Mouse (Mus musculus) ES-E14 (cell line): ENCODE measurements around the gene Mycbpap. TPM values are rescaled to one million over a fixed set of nuclear protein-coding genes. Genes with fewer than 3 reads are reported as not detected.

Experiments used
- DNase-seq: peaks from one replicate; pipeline ENCODE4 v3.0.0-alpha.2; 2013; ENCODE audit warnings: low read depth, low spot score
- H3K27ac ChIP-seq: 2 replicates; pipeline ENCODE4 v1.5.1; 2012; ENCODE audit warnings: low read depth, mild to moderate bottlenecking, low read length, moderate library complexity, mixed read lengths; ENCODE audit not compliant: poor library complexity, insufficient read depth, severe bottlenecking
- H3K36me3 ChIP-seq: 2 replicates; pipeline ENCODE4 v1.6.1; 2012; ENCODE audit warnings: mild to moderate bottlenecking, low read length, moderate library complexity, mixed read lengths; ENCODE audit not compliant: control insufficient read depth, poor library complexity, insufficient read depth, severe bottlenecking
- H3K4me1 ChIP-seq, 2 experiments: fragments of 150-350 bp in 1 of 2; sonication (generic) in 1 of 2; 2 replicates each; pipeline ENCODE4 v1.6.1; 2012; ENCODE audit warnings: low read length in 2 of 2, mild to moderate bottlenecking in 1 of 2, mixed read lengths in 1 of 2; ENCODE audit not compliant: control insufficient read depth in 2 of 2, insufficient read depth in 2 of 2, poor library complexity in 1 of 2
- H3K4me3 ChIP-seq, 2 experiments: fragments of 150-350 bp in 1 of 2; sonication (generic) in 1 of 2; 2 replicates each; pipeline ENCODE4 v1.5.1; 2012; ENCODE audit warnings: low read length in 2 of 2, low read depth in 1 of 2, mild to moderate bottlenecking in 1 of 2, mixed read lengths in 1 of 2; ENCODE audit not compliant: insufficient read depth in 1 of 2, poor library complexity in 1 of 2, severe bottlenecking in 1 of 2
- H3K9ac ChIP-seq: 2 replicates; pipeline ENCODE4 v1.6.1; 2012; ENCODE audit warnings: low read depth, mild to moderate bottlenecking, low read length, mixed read lengths; ENCODE audit not compliant: poor library complexity, insufficient read depth, severe bottlenecking
- H3K9me3 ChIP-seq: fragments of 150-350 bp; sonication (generic); 2 replicates; pipeline ENCODE4 v1.6.1; 2012; ENCODE audit warnings: low read depth, mild to moderate bottlenecking, low read length; ENCODE audit not compliant: control insufficient read depth, insufficient read depth
- CHD2 ChIP-seq: IDR thresholded peaks from 2 replicates; pipeline ENCODE4 v1.6.1; 2014; ENCODE audit warnings: mild to moderate bottlenecking, low read depth, low read length, inconsistent platforms
- HCFC1 ChIP-seq: IDR thresholded peaks from 2 replicates; pipeline ENCODE4 v1.6.1; 2012; ENCODE audit warnings: low read length, inconsistent platforms, borderline replicate concordance; ENCODE audit not compliant: insufficient read depth
- MAFK ChIP-seq: IDR thresholded peaks from 2 replicates; pipeline ENCODE4 v1.6.1; 2014; ENCODE audit warnings: mild to moderate bottlenecking, low read depth, low read length, inconsistent platforms; ENCODE audit not compliant: insufficient read depth
- ZC3H11A ChIP-seq: IDR thresholded peaks from 2 replicates; pipeline ENCODE4 v1.6.1; 2012; ENCODE audit warnings: low read depth, mild to moderate bottlenecking, inconsistent platforms, low read length, borderline replicate concordance
- ZNF384 ChIP-seq: IDR thresholded peaks from 2 replicates; pipeline ENCODE4 v1.6.1; 2012; ENCODE audit warnings: low read depth, low read length, inconsistent platforms
- in situ Hi-C, 2 experiments: fragments of 600-800 bp; cut with MboI; formaldehyde crosslinking; loops; one replicate each; pipeline ENCODE4 v1.15.1; 2025; ENCODE audit warnings: low sequenced_read_pairs in 2 of 2, inconsistent platforms in 1 of 2; ENCODE audit not compliant: unreplicated experiment in 2 of 2
- total RNA-seq: library from RNA; depleted of rRNA; stranded (reverse); fragments of 300-350 nt; gene quantifications from 2 replicates; pipeline ENCODE4 v1.2.3, GENCODE M21; 2012

Mycbpap gene
- total RNA-seq, 1 experiment: 0.45 TPM

- Histone ChIP-seq H3K4me1 (peaks cover 0 to 2% of the 10 kb centered on the region in 2 experiments; a peak in 1 of 4 replicates), H3K9ac (no peak overlapping the region), H3K27ac (no peak overlapping the region), H3K9me3 (no peaks in the 10 kb centered on the region), H3K4me3 (no peak overlapping the region), H3K36me3 (no peaks in the 10 kb centered on the region)
- TF ChIP-seq ZNF384 (peak; percentile 93), ZC3H11A (no peak), MAFK (no peak)
- in situ Hi-C loops: no loop called here
- no peak for DNase-seq
Observed at GRCm38 (mm10) chr11:94526171-94526879, 4.8 kb upstream of the Mycbpap start.

- H3K9ac ChIP-seq: no peak overlapping the region
- TF ChIP-seq HCFC1: no peak
- TF ChIP-seq ZC3H11A: no peak
- no peak for TF ChIP-seq MAFK
- TF ChIP-seq ZNF384: no peak
- TF ChIP-seq CHD2: no peak
- DNase-seq: no peak
- no peaks in the 10 kb centered on the region for H3K4me1 ChIP-seq
- H3K27ac ChIP-seq: no peak overlapping the region
- in situ Hi-C loops: no loop called here
- H3K9me3 ChIP-seq: no peaks in the 10 kb centered on the region
- no peak overlapping the region for H3K4me3 ChIP-seq
- H3K36me3 ChIP-seq: no peaks in the 10 kb centered on the region
Observed at GRCm38 (mm10) chr11:94513452-94513851, 8.1 kb downstream of the Mycbpap start.

DNA sequence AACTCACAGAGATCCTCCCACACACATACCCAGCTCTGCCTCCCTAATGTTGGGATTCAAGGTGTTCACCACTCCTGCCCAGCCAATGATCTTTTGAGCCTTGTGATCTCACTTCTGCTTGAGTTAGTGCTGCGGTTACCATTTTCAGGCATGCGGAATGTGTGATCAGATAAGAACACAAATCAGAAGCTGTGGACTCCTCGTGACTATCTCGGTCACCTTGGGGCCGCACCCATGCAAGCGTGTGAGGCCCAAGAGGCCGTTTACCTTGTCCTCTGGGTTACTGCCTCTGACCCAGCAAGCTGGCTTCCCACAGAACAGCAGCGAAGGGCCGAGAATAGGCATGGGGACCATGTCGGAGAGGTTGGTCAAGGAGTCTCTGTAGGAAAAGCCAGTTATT, 12.6 kb downstream of the Mycbpap start:
- H3K36me3 ChIP-seq: no peaks in the 10 kb centered on the region
- DNase-seq: no peak
- no peaks in the 10 kb centered on the region for H3K4me1 ChIP-seq
- in situ Hi-C loops: no loop called here
- no peak overlapping the region for H3K4me3 ChIP-seq
- H3K9ac ChIP-seq: no peak overlapping the region
- H3K27ac ChIP-seq: no peak overlapping the region
- no peaks in the 10 kb centered on the region for H3K9me3 ChIP-seq
- TF ChIP-seq MAFK (no peak), HCFC1 (no peak), ZC3H11A (no peak)

DNA sequence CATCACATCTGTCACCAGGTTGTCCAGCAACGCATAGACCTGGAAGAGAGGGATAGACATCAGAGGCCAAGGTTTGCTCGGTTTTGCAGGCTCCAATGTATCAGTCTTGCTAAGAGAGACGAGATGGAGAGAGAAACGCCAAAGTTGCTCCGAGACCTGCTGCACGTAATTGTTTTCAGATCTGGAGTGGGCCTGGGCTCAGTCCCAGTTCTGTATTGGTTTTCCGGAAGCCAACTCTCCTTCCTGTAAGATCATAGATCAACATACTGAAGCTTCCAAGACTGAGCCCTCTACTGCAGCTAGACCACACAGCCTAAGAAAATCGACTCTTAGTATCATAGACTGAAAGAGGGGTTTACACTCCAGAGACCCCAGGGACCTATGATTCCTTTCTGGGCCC, 20.1 kb downstream of the Mycbpap start:
- Histone ChIP-seq H3K27ac (no peak overlapping the region), H3K36me3 (no peaks in the 10 kb centered on the region), H3K4me1 (peaks cover 2 to 16% of the 10 kb centered on the region in 2 experiments; a peak in 2 of 4 replicates), H3K9me3 (no peaks in the 10 kb centered on the region), H3K9ac (no peak overlapping the region), H3K4me3 (no peak overlapping the region)
- TF ChIP-seq HCFC1: no peak
- TF ChIP-seq ZC3H11A: no peak
- no peak for TF ChIP-seq MAFK
- no peak for DNase-seq
- in situ Hi-C loops: no loop called here

- H3K4me3 ChIP-seq: no peak overlapping the region
- in situ Hi-C loops: no loop called here
- H3K36me3 ChIP-seq: no peaks in the 10 kb centered on the region
- H3K27ac ChIP-seq: no peak overlapping the region
- no peak overlapping the region for H3K9ac ChIP-seq
- no peak for TF ChIP-seq ZNF384
- TF ChIP-seq CHD2: no peak
- TF ChIP-seq HCFC1: no peak
- TF ChIP-seq MAFK: no peak
- no peak for TF ChIP-seq ZC3H11A
- no peak for DNase-seq
- H3K9me3 ChIP-seq: no peaks in the 10 kb centered on the region
- peaks cover 2 to 19% of the 10 kb centered on the region in 2 experiments; a peak in 2 of 4 replicates for H3K4me1 ChIP-seq
Observed at GRCm38 (mm10) chr11:94500362-94500761, 21.2 kb downstream of the Mycbpap start.
